Comparison of ENCODE assay signal across 20 mouse cellular contexts in genomic region chr19:60182171-60182570, GRCm38 (mm10).
"Had no signal": no experiment of that assay in that cellular context is flagged by ENCODE, and none has a peak within 500 bp of the region (broad histone marks: within the 10 kb centered on the region; RNA-seq: fewer than 3 reads in every experiment).

No protein-coding gene starts in this region.

- H3K27me3 ChIP-seq: limb, embryonic 12.5 days; limb, embryonic 15.5 days; liver, embryonic 12.5 days; liver, embryonic 15.5 days; midbrain, embryonic 12.5 days; midbrain, embryonic 15.5 days; neural tube, embryonic 13.5 days had no signal

- H3K36me3 ChIP-seq: liver, embryonic 12.5 days; liver, embryonic 15.5 days; midbrain, embryonic 12.5 days; midbrain, embryonic 15.5 days; neural tube, embryonic 13.5 days had no signal

- H3K4me1 ChIP-seq: limb, embryonic 12.5 days; limb, embryonic 15.5 days; liver, embryonic 12.5 days; liver, embryonic 15.5 days; midbrain, embryonic 15.5 days; neural tube, embryonic 13.5 days had no signal

- H3K4me2 ChIP-seq: limb, embryonic 12.5 days; limb, embryonic 15.5 days; liver, embryonic 12.5 days; liver, embryonic 15.5 days; lung, embryonic 14.5 days; midbrain, embryonic 12.5 days; midbrain, embryonic 15.5 days; neural tube, embryonic 13.5 days had no signal

- ATAC-seq: intestine, postnatal 0 days; liver, embryonic 12.5 days; lung, postnatal 0 days; midbrain, embryonic 15.5 days had no signal

- H3K4me3 ChIP-seq: layer of hippocampus, adult 2 months; left cerebral cortex, adult 2 months; limb, embryonic 12.5 days; limb, embryonic 15.5 days; liver, embryonic 12.5 days; liver, embryonic 15.5 days; midbrain, embryonic 12.5 days; midbrain, embryonic 15.5 days; myocyte; neural tube, embryonic 13.5 days had no signal

- H3K9me3 ChIP-seq: limb, embryonic 12.5 days; limb, embryonic 15.5 days; liver, embryonic 12.5 days; liver, embryonic 15.5 days; midbrain, embryonic 12.5 days; midbrain, embryonic 15.5 days; neural tube, embryonic 13.5 days had no signal

- H3K27ac ChIP-seq: kidney, postnatal 0 days; layer of hippocampus, adult 2 months; left cerebral cortex, adult 2 months; limb, embryonic 12.5 days; limb, embryonic 15.5 days; liver, embryonic 12.5 days; liver, embryonic 15.5 days; midbrain, embryonic 12.5 days; midbrain, embryonic 15.5 days; neural tube, embryonic 13.5 days had no signal

- H3K9ac ChIP-seq: limb, embryonic 12.5 days; limb, embryonic 15.5 days; liver, embryonic 12.5 days; liver, embryonic 15.5 days; lung, embryonic 14.5 days; midbrain, embryonic 12.5 days; midbrain, embryonic 15.5 days; neural tube, embryonic 13.5 days had no signal

- DNase-seq: kidney, adult 2 months; kidney, postnatal 25 days; layer of hippocampus, adult 9-11 months; layer of hippocampus, postnatal 36 days; left cerebral cortex, postnatal 4 days; lung, embryonic 14.5 days; right cerebral cortex, postnatal 4 days had no signal
